Mouse (Mus musculus) neural tube, embryonic 13.5 days (tissue): ENCODE measurements around the gene Gbf1. TPM values are rescaled to one million over a fixed set of nuclear protein-coding genes. Genes with fewer than 3 reads are reported as not detected.

ENCODE experiments used
- ATAC-seq: fragments of 200-750 bp; cut with Nextera tagmentation; 2 replicates; pipeline ENCODE4 v1.8.0; 2017; ENCODE audit warnings: low read depth, mild to moderate bottlenecking, moderate TSS enrichment, moderate library complexity
- H3K27ac ChIP-seq: fragments of 300-500 bp; sonication (generic); replicated peaks from 2 replicates; pipeline ENCODE4 v1.5.1; 2015; ENCODE audit warnings: moderate library complexity, mild to moderate bottlenecking, inconsistent platforms
- H3K27me3 ChIP-seq: fragments of 300-500 bp; sonication (generic); 2 replicates; pipeline ENCODE4 v1.6.1; 2015; ENCODE audit warnings: mild to moderate bottlenecking, inconsistent platforms
- H3K36me3 ChIP-seq: fragments of 300-500 bp; sonication (generic); 2 replicates; pipeline ENCODE4 v1.6.1; 2015; ENCODE audit warnings: mild to moderate bottlenecking, inconsistent platforms
- H3K4me1 ChIP-seq: fragments of 300-500 bp; sonication (generic); replicated peaks from 2 replicates; pipeline ENCODE4 v1.6.1; 2015; ENCODE audit warnings: inconsistent platforms
- H3K4me2 ChIP-seq: fragments of 300-500 bp; sonication (generic); 2 replicates; pipeline ENCODE4 v1.6.1; 2015; ENCODE audit warnings: inconsistent platforms, mild to moderate bottlenecking, moderate library complexity
- H3K4me3 ChIP-seq: fragments of 300-500 bp; sonication (generic); 2 replicates; pipeline ENCODE4 v1.5.1; 2015; ENCODE audit warnings: mild to moderate bottlenecking, inconsistent platforms
- H3K9ac ChIP-seq: fragments of 300-500 bp; sonication (generic); 2 replicates; pipeline ENCODE4 v1.6.1; 2015; ENCODE audit warnings: moderate library complexity, mild to moderate bottlenecking, inconsistent platforms
- H3K9me3 ChIP-seq: fragments of 300-500 bp; sonication (generic); 2 replicates; pipeline ENCODE4 v1.6.1; 2016; ENCODE audit warnings: inconsistent platforms
- WGBS: fragments of 180-500 bp; shearing (Covaris S2); methylation state at CpG from one replicate; pipeline ENCODE4 v1.1.7; 2015; 5-methylcytosine and 5-hydroxymethylcytosine counted together
- polyA plus RNA-seq: library from polyadenylated mRNA; unstranded; fragments of >200 nt; fragmentation: Nextera tagmentation; extraction: Ambion mirVana; gene quantifications from 2 replicates; pipeline ENCODE4 v1.2.1, GENCODE M21; 2015

The Gbf1 gene
- polyA plus RNA-seq, 1 experiment from 2014 or later, result 65.2 TPM

- WGBS, result 90% methylated on average over 12 of the region's 12 CpGs
- Histone ChIP-seq H3K4me3 (no peak overlapping the region), H3K4me2 (peak overlapping the region; percentile 34; the same call in 1 of the 2 replicates), H3K9ac (no peak overlapping the region), H3K9me3 (no peaks in the 10 kb centered on the region), H3K27me3 (peaks cover 4% of the 10 kb centered on the region), H3K4me1 (peaks cover 40% of the 10 kb centered on the region), H3K27ac (no peak overlapping the region), H3K36me3 (peaks cover 24% of the 10 kb centered on the region)
- ATAC-seq, result no peak
Measured at GRCm38 (mm10) chr19:46330696-46331095, 178.4 kb downstream of the Gbf1 start.

- Histone ChIP-seq H3K27me3 (no peaks in the 10 kb centered on the region), H3K4me3 (0 out of 2 replicates have a peak overlapping the region, but pooled peaks have one; percentile 3), H3K27ac (no peak overlapping the region), H3K9ac (no peak overlapping the region), H3K4me2 (peak overlapping the region; percentile 34), H3K4me1 (peaks cover 33% of the 10 kb centered on the region), H3K9me3 (no peaks in the 10 kb centered on the region), H3K36me3 (peaks cover 24% of the 10 kb centered on the region)
- no peak for ATAC-seq
- 91% methylated on average over 14 of the region's 14 CpGs for WGBS
Measured at GRCm38 (mm10) chr19:46331326-46331725, 179.0 kb downstream of the Gbf1 start.

- 0 out of 2 replicates have a peak overlapping the region, but pooled peaks have one; percentile 3 for H3K4me3 ChIP-seq
- no peak overlapping the region for H3K27ac ChIP-seq
- ATAC-seq, result no peak
- no peak overlapping the region for H3K9ac ChIP-seq
- peak overlapping the region; percentile 34 for H3K4me2 ChIP-seq
- H3K9me3 ChIP-seq, result no peaks in the 10 kb centered on the region
- WGBS, result 88% methylated on average over 3 of the region's 3 CpGs
- H3K4me1 ChIP-seq, result peaks cover 30% of the 10 kb centered on the region
- peaks cover 24% of the 10 kb centered on the region for H3K36me3 ChIP-seq
- H3K27me3 ChIP-seq, result no peaks in the 10 kb centered on the region
Measured at GRCm38 (mm10) chr19:46331936-46332335, 179.6 kb downstream of the Gbf1 start.

GRCm38 (mm10) chr19:46332721-46333339, 180.5 kb downstream of the Gbf1 start:
- 52% methylated on average over 7 of the region's 7 CpGs for WGBS
- H3K4me1 ChIP-seq, result peaks cover 30% of the 10 kb centered on the region
- peak overlapping the region; percentile 34 for H3K4me2 ChIP-seq
- H3K4me3 ChIP-seq, result 0 out of 2 replicates have a peak overlapping the region, but pooled peaks have one; percentile 3
- peaks cover 24% of the 10 kb centered on the region for H3K36me3 ChIP-seq
- no peak for ATAC-seq
- no peak overlapping the region for H3K9ac ChIP-seq
- H3K27ac ChIP-seq, result peak overlapping the region; percentile 46; the same call in 1 of the 2 replicates
- no peaks in the 10 kb centered on the region for H3K9me3 ChIP-seq
- H3K27me3 ChIP-seq, result no peaks in the 10 kb centered on the region

GRCm38 (mm10) chr19:46333906-46334305, 181.6 kb downstream of the Gbf1 start:
- Histone ChIP-seq H3K9me3 (no peaks in the 10 kb centered on the region), H3K4me2 (no peak overlapping the region), H3K27me3 (no peaks in the 10 kb centered on the region), H3K4me3 (no peak overlapping the region), H3K9ac (no peak overlapping the region), H3K36me3 (peaks cover 24% of the 10 kb centered on the region), H3K27ac (no peak overlapping the region), H3K4me1 (peaks cover 30% of the 10 kb centered on the region)
- ATAC-seq, result no peak
- 93% methylated on average over 3 of the region's 3 CpGs for WGBS

Other genes with a start within 250 kb of the Gbf1 start
- 24.8 and 25.0 TPM in 2 replicates for gene Armh3, start 154.0 kb upstream of the Gbf1 start, polyA plus RNA-seq
- gene Hps6, start 149.0 kb upstream of the Gbf1 start, polyA plus RNA-seq, result 4.0 and 4.7 TPM in 2 replicates
- 17.1 and 25.1 TPM in 2 replicates for gene Pprc1, start 107.6 kb upstream of the Gbf1 start, polyA plus RNA-seq
- 128 and 132 TPM in 2 replicates for gene Ldb1, start 107.3 kb upstream of the Gbf1 start, polyA plus RNA-seq
- gene Nolc1, start 76.6 kb upstream of the Gbf1 start, polyA plus RNA-seq, result 60.1 and 73.6 TPM in 2 replicates
- not detected in 2 replicates for gene Elovl3, start 20.6 kb upstream of the Gbf1 start, polyA plus RNA-seq
- 0.17 and 1.4 TPM in 2 replicates for gene Pitx3, start 4.2 kb upstream of the Gbf1 start, polyA plus RNA-seq
- gene Nfkb2, start 151.8 kb downstream of the Gbf1 start, polyA plus RNA-seq, result 2.4 and 2.6 TPM in 2 replicates
- 47.2 and 53.8 TPM in 2 replicates for gene Psd, start 174.6 kb downstream of the Gbf1 start, polyA plus RNA-seq
- gene Fbxl15, start 175.7 kb downstream of the Gbf1 start, polyA plus RNA-seq, result 37.7 and 39.1 TPM in 2 replicates
- gene Cuedc2, start 186.2 kb downstream of the Gbf1 start, polyA plus RNA-seq, result 318 and 357 TPM in 2 replicates
- gene Mfsd13a, start 188.6 kb downstream of the Gbf1 start, polyA plus RNA-seq, result 10.3 and 10.6 TPM in 2 replicates
- 2.5 and 3.5 TPM in 2 replicates for gene 2310034G01Rik, start 197.8 kb downstream of the Gbf1 start, polyA plus RNA-seq
- 292 and 297 TPM in 2 replicates for gene Actr1a, start 243.2 kb downstream of the Gbf1 start, polyA plus RNA-seq
- gene Sufu, start 244.4 kb downstream of the Gbf1 start, polyA plus RNA-seq, result 24.8 and 27.9 TPM in 2 replicates